Mouse (Mus musculus): ENCODE results near the gene Myh11.

DNA sequence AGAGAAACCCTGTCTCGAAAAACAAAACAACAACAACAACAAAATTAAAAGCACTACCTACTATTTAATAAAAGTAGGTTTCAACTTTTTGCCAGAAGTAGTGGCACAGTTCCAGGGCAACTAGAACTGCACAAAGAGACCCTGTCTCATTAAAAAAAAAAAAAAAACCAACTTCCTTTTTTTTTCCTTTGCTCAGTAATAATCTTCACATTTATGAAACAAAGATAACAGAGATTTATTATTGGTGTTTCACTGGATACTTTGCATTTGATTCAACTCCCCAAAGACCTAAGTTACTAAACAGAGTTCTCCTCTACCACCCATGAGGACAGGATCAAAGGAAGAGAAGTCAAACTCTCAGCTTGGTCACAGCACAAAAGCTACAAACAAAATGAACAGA, 130.2 kb downstream of the Myh11 start:
- TF ChIP-seq EP300 (optimal IDR thresholded peaks at IDR 0.05) (no peak), CTCF (IDR thresholded peaks at IDR 0.05; ENCODE audit: low read depth) (no peak)
